Mouse (Mus musculus) layer of hippocampus, adult 6 months (tissue): ENCODE data around the gene Gm2310. TPM values are rescaled to one million over a fixed set of nuclear protein-coding genes. Genes with fewer than 3 reads are reported as not detected.

Source experiments
- long read RNA-seq, 2 experiments: library from polyadenylated mRNA; unstranded; transcript quantifications; one replicate each; pipeline ENCODE4 v2.0.0; 2019 to 2020
- polyA plus RNA-seq: library from polyadenylated mRNA; unstranded; fragments of <200 nt; fragmentation: Nextera tagmentation; gene quantifications from 2 replicates; pipeline ENCODE4 v1.2.3, GENCODE M21; 2021

Gene Gm2310
- polyA plus RNA-seq = not detected in 2 replicates
- long read RNA-seq, experiment 1 = 0 reads
- long read RNA-seq, experiment 2 = 0 reads

GRCm38 (mm10) chr15:8519853-8520252 lies at the start of gene Gm2310:
Gm2310 (minus strand) TSS chr15:8519953.

Other genes starting within 250 kb of the Gm2310 start
- gene Nipbl, start 75.5 kb downstream of the Gm2310 start, polyA plus RNA-seq = 3.5 and 4.0 TPM in 2 replicates
- gene Slc1a3, start 190.8 kb upstream of the Gm2310 start, polyA plus RNA-seq = 250 and 300 TPM in 2 replicates